Mouse (Mus musculus): ENCODE results near the gene Tnip1.

DNA sequence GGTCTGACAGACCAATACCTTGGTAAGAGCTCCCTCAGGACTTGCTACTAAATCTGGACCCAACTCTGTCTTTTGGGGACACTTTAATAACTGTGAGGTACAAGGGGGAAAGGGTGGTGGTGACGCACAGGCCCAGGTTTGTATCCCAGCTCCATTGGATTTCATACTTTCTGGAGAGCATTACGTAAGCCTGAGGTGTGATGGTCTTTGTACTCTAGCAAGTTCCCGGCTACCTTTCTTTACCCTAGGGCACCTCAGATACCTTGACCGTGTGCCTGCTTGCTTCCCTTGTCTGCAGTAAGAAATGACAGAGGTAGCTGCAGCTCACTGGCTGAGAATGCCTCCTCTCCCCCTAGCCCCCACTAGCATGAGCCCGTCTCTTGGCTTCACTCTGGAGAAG lies 55.5 kb downstream of the Tnip1 start:
- TF ChIP-seq POLR2A (IDR thresholded peaks at IDR 0.05; ENCODE audit: low read depth, low read length) (no peak), CTCF (IDR thresholded peaks at IDR 0.05; ENCODE audit: extremely low read depth, insufficient read length, insufficient replicate concordance, low read depth, low read length) (no peak)
